9 mouse cellular contexts compared by ENCODE assay signal in genomic region chr1:175691686-175692245, GRCm38 (mm10). TPM values are rescaled to one million over a fixed set of nuclear protein-coding genes. Genes with fewer than 3 reads are reported as not detected.
DNase-seq lines count a peak whose midpoint lies in the region; ATAC-seq and TF ChIP-seq lines count a peak whose summit lies in the region.
"Had no signal": no experiment of that assay in that cellular context is flagged by ENCODE, and none has a peak within 500 bp of the region (broad histone marks: within the 10 kb centered on the region; RNA-seq: fewer than 3 reads in every experiment).

No protein-coding gene starts in this region.

- WGBS in heart, embryonic 12.5 days = 2% methylated on average over 22 of the region's 22 CpGs
- WGBS in forebrain, postnatal 0 days = 1% methylated on average over 22 of the region's 22 CpGs
- WGBS in liver, embryonic 11.5 days = 1% methylated on average over 22 of the region's 22 CpGs
- 2% methylated on average over 22 of the region's 22 CpGs for WGBS in small intestine, adult 2 months

- peaks cover 14% of the 10 kb centered on the region for H3K36me3 ChIP-seq in heart, embryonic 12.5 days
- H3K36me3 ChIP-seq in forebrain, postnatal 0 days (ENCODE audit: insufficient read depth) = peaks cover 5% of the 10 kb centered on the region; the same call in 1 of the 2 replicates
- H3K36me3 ChIP-seq in liver, embryonic 11.5 days (ENCODE audit: control insufficient read depth, insufficient read depth, low read length) = no peaks in the 10 kb centered on the region
- peaks cover 8% of the 10 kb centered on the region; the same call in 1 of the 2 replicates for H3K36me3 ChIP-seq in small intestine, adult 2 months (ENCODE audit: control insufficient read depth, insufficient read depth, low read length)

- peak overlapping the region; percentile 96 for H3K9ac ChIP-seq in heart, embryonic 12.5 days
- H3K9ac ChIP-seq in forebrain, postnatal 0 days = peak overlapping the region; percentile 82
- H3K9ac ChIP-seq in liver, embryonic 11.5 days (ENCODE audit: low read depth, low read length) = peak overlapping the region; percentile 75

- peaks cover 23% of the 10 kb centered on the region for H3K4me1 ChIP-seq in heart, embryonic 12.5 days (replicated peaks)
- H3K4me1 ChIP-seq in forebrain, postnatal 0 days (ENCODE audit: insufficient read depth) = peaks cover 5% of the 10 kb centered on the region
- H3K4me1 ChIP-seq in liver, embryonic 11.5 days (replicated peaks; ENCODE audit: control insufficient read depth, insufficient read depth, low read length) = peaks cover 2% of the 10 kb centered on the region; the same call in 1 of the 2 replicates
- no peaks in the 10 kb centered on the region; the same call in 1 of the 2 replicates for H3K4me1 ChIP-seq in small intestine, adult 2 months (ENCODE audit: control insufficient read depth, insufficient read depth, insufficient read length, low read length)

- H3K9me3 ChIP-seq in heart, embryonic 12.5 days (replicated peaks) = no peaks in the 10 kb centered on the region
- no peaks in the 10 kb centered on the region for H3K9me3 ChIP-seq in forebrain, postnatal 0 days (ENCODE audit: low read length)
- no peaks in the 10 kb centered on the region for H3K9me3 ChIP-seq in liver, embryonic 11.5 days (ENCODE audit: control insufficient read depth, low read length)

- H3K4me2 ChIP-seq in heart, embryonic 12.5 days = peak overlapping the region; percentile 87
- H3K4me2 ChIP-seq in forebrain, postnatal 0 days (ENCODE audit: low read depth) = peak overlapping the region; percentile 95
- peak overlapping the region; percentile 86 for H3K4me2 ChIP-seq in liver, embryonic 11.5 days

- TF ChIP-seq POLR2A in small intestine, adult 2 months (IDR thresholded peaks at IDR 0.05; ENCODE audit: low read depth, low read length) = no peak

- H3K4me3 ChIP-seq in heart, embryonic 12.5 days = peak overlapping the region; percentile 82
- peak overlapping the region; percentile 90 for H3K4me3 ChIP-seq in forebrain, postnatal 0 days (ENCODE audit: low read depth, low read length)
- peak overlapping the region; percentile 73 for H3K4me3 ChIP-seq in liver, embryonic 11.5 days (ENCODE audit: low read depth, low read length)
- H3K4me3 ChIP-seq in small intestine, adult 2 months (ENCODE audit: low read depth, low read length) = peak overlapping the region; percentile 90

- H3K27ac ChIP-seq in heart, embryonic 12.5 days (ENCODE audit: poor library complexity, severe bottlenecking) = peak overlapping the region; percentile 89
- H3K27ac ChIP-seq in forebrain, postnatal 0 days (ENCODE audit: low read depth, low read length) = peak overlapping the region; percentile 84; the same call in 1 of the 2 replicates
- peak overlapping the region; percentile 63 for H3K27ac ChIP-seq in liver, embryonic 11.5 days (ENCODE audit: low read depth, low read length)
- H3K27ac ChIP-seq in small intestine, adult 2 months (ENCODE audit: insufficient read depth, low read depth, low read length) = peak overlapping the region; percentile 13; the same call in 1 of the 2 replicates

- no peaks in the 10 kb centered on the region for H3K27me3 ChIP-seq in heart, embryonic 12.5 days (replicated peaks)
- H3K27me3 ChIP-seq in forebrain, postnatal 0 days (ENCODE audit: insufficient read depth, low read length) = no peaks in the 10 kb centered on the region
- no peaks in the 10 kb centered on the region for H3K27me3 ChIP-seq in liver, embryonic 11.5 days (replicated peaks; ENCODE audit: control insufficient read depth, insufficient read depth, low read length)
- no peaks in the 10 kb centered on the region for H3K27me3 ChIP-seq in small intestine, adult 2 months (ENCODE audit: control insufficient read depth, insufficient read depth, low read length)

- TF ChIP-seq CTCF in forebrain, postnatal 0 days (IDR thresholded peaks at IDR 0.05; ENCODE audit: low read depth) = no peak
- TF ChIP-seq CTCF in small intestine, adult 2 months (IDR thresholded peaks at IDR 0.05; ENCODE audit: extremely low read depth, insufficient read length, insufficient replicate concordance, low read depth, low read length) = no peak

- no peak for DNase-seq in heart, adult 8-10 months (ENCODE audit: low spot score)
- DNase-seq in NIH3T3 (ENCODE audit: low read depth) = peak; percentile 43
- DNase-seq in forebrain, postnatal 0 days = no peak
- no peak for DNase-seq in liver, embryonic 11.5 days (ENCODE audit: low spot score)
- no peak for DNase-seq in ovary, adult 18-20 months (ENCODE audit: low spot score)
- no peak for DNase-seq in right cerebral cortex, adult 18-20 months

- ATAC-seq in heart, embryonic 12.5 days (ENCODE audit: insufficient number of reproducible peaks, low FRiP score) = no peak
- ATAC-seq in forebrain, postnatal 0 days = no peak; the same call in 1 of the 2 replicates
- ATAC-seq in liver, embryonic 11.5 days (replicated peaks; ENCODE audit: low FRiP score) = peak; percentile 1; the same call in 1 of the 2 replicates

RNA-seq across cellular contexts. Expression of gene Opn3, which starts 0.8 kb away (rescaled TPM):
- 15.3 and 16.6 TPM in 2 replicates for polyA plus RNA-seq in heart, embryonic 12.5 days (2016; fragmentation: Nextera tagmentation; extraction: Ambion mirVana)
- 1 to 10 TPM; 3.7 to 5.8 (median 4.0) TPM for total RNA-seq in heart, adult 8-10 months (2022)
- 6.8 and 9.0 TPM in 2 replicates for total RNA-seq in forebrain, postnatal 0 days (2014; rRNA removed)
- 4.8 and 6.4 TPM in 2 replicates for polyA plus RNA-seq in forebrain, postnatal 0 days (2015; fragmentation: Nextera tagmentation; extraction: Ambion mirVana)
- polyA plus RNA-seq in liver, embryonic 11.5 days (2014; fragmentation: Nextera tagmentation; extraction: Ambion mirVana) = 4.0 and 4.3 TPM in 2 replicates
- polyA plus RNA-seq in small intestine, adult 2 months (2012; rRNA removed) = 0.93 and 2.4 TPM in 2 replicates

RNA-seq across cellular contexts. Expression of gene Chml, which starts 0.9 kb away (rescaled TPM):
- polyA plus RNA-seq in heart, embryonic 12.5 days (2016; fragmentation: Nextera tagmentation; extraction: Ambion mirVana) = 8.1 and 8.5 TPM in 2 replicates
- 1 to 10 TPM; 6.7 to 9.7 (median 7.7) TPM for total RNA-seq in heart, adult 8-10 months (2022)
- total RNA-seq in forebrain, postnatal 0 days (2014; rRNA removed) = 10.9 and 15.1 TPM in 2 replicates
- polyA plus RNA-seq in forebrain, postnatal 0 days (2015; fragmentation: Nextera tagmentation; extraction: Ambion mirVana) = 1.4 and 2.2 TPM in 2 replicates
- polyA plus RNA-seq in liver, embryonic 11.5 days (2014; fragmentation: Nextera tagmentation; extraction: Ambion mirVana) = 3.2 and 3.6 TPM in 2 replicates
- polyA plus RNA-seq in small intestine, adult 2 months (2012; rRNA removed) = 10.4 and 19.5 TPM in 2 replicates

RNA-seq across cellular contexts. Expression of gene Wdr64, which starts 6.6 kb away (rescaled TPM):
- not detected in 2 replicates for polyA plus RNA-seq in heart, embryonic 12.5 days (2016; fragmentation: Nextera tagmentation; extraction: Ambion mirVana)
- total RNA-seq in heart, adult 8-10 months (2022) = not detected
- total RNA-seq in forebrain, postnatal 0 days (2014; rRNA removed) = not detected in 2 replicates
- not detected in 2 replicates for polyA plus RNA-seq in forebrain, postnatal 0 days (2015; fragmentation: Nextera tagmentation; extraction: Ambion mirVana)
- polyA plus RNA-seq in liver, embryonic 11.5 days (2014; fragmentation: Nextera tagmentation; extraction: Ambion mirVana) = not detected in 2 replicates
- polyA plus RNA-seq in small intestine, adult 2 months (2012; rRNA removed) = not detected in 2 replicates
- total RNA-seq: neutrophil, adult 5-6 weeks had no signal

Comparison
In these comparisons a context has a peak if more than half of its experiments do, and no peak if none do; other contexts are left out.
1. H3K27ac ChIP-seq: peak in every context shown above with its lines; median percentile 89 in heart, embryonic 12.5 days; 84 in forebrain, postnatal 0 days; 63 in liver, embryonic 11.5 days; 13 in small intestine, adult 2 months.